Mouse (Mus musculus) forebrain, postnatal 0 days (tissue): ENCODE results near the gene Acsm4. TPM values are rescaled to one million over a fixed set of nuclear protein-coding genes. Genes with fewer than 3 reads are reported as not detected.
"Not testable (repeated sequence)": the region's sequence is repeated elsewhere in the genome, so short reads cannot be mapped to it uniquely, and the experiment has no call there.

Experiments used
- ATAC-seq: fragments of 200-750 bp; cut with Nextera tagmentation; 2 replicates; pipeline ENCODE4 v1.8.0; 2017; ENCODE audit warnings: mild to moderate bottlenecking, moderate library complexity
- DNase-seq: peaks from one replicate; pipeline ENCODE4 v3.0.0-alpha.2; 2015
- H3K27ac ChIP-seq: fragments of 300-500 bp; sonication (generic); 2 replicates; pipeline ENCODE4 v1.5.1; 2014; ENCODE audit warnings: low read depth, mild to moderate bottlenecking, antibody characterized with exemption, low read length, moderate library complexity, mixed read lengths
- H3K27me3 ChIP-seq: fragments of 300-500 bp; sonication (generic); 2 replicates; pipeline ENCODE4 v1.6.1; 2014; ENCODE audit warnings: mild to moderate bottlenecking, low read length, mixed read lengths; ENCODE audit not compliant: insufficient read depth
- H3K36me3 ChIP-seq: fragments of 300-500 bp; sonication (generic); 2 replicates; pipeline ENCODE4 v1.6.1; 2014; ENCODE audit warnings: mild to moderate bottlenecking, moderate library complexity; ENCODE audit not compliant: insufficient read depth
- H3K4me1 ChIP-seq: fragments of 300-500 bp; sonication (generic); 2 replicates; pipeline ENCODE4 v1.6.1; 2014; ENCODE audit warnings: antibody characterized with exemption; ENCODE audit not compliant: insufficient read depth
- H3K4me2 ChIP-seq: fragments of 300-500 bp; sonication (generic); 2 replicates; pipeline ENCODE4 v1.6.1; 2014; ENCODE audit warnings: low read depth, mild to moderate bottlenecking, moderate library complexity
- H3K4me3 ChIP-seq: fragments of 300-500 bp; sonication (generic); 2 replicates; pipeline ENCODE4 v1.5.1; 2014; ENCODE audit warnings: low read depth, low read length, mixed read lengths
- H3K9ac ChIP-seq: fragments of 300-500 bp; sonication (generic); 2 replicates; pipeline ENCODE4 v1.6.1; 2014; ENCODE audit warnings: mild to moderate bottlenecking
- H3K9me3 ChIP-seq: fragments of 300-500 bp; sonication (generic); 2 replicates; pipeline ENCODE4 v1.6.1; 2016; ENCODE audit warnings: low read length
- CTCF ChIP-seq: sonication (generic); IDR thresholded peaks from 2 replicates; pipeline ENCODE4 v1.5.1; 2016; ENCODE audit warnings: antibody characterized with exemption, control low read depth, low read depth
- WGBS: fragments of 180-500 bp; shearing (Covaris S2); extraction: QIAGEN DNeasy Blood & Tissue Kit; methylation state at CpG from one replicate; pipeline ENCODE4 v1.1.7; 2014; 5-methylcytosine and 5-hydroxymethylcytosine counted together
- polyA plus RNA-seq: library from polyadenylated mRNA; unstranded; fragments of >200 nt; fragmentation: Nextera tagmentation; extraction: Ambion mirVana; gene quantifications from 2 replicates; pipeline ENCODE4 v1.2.1, GENCODE M21; 2015
- total RNA-seq: library from RNA; depleted of rRNA; stranded (reverse); fragments of >200 nt; gene quantifications from 2 replicates; pipeline ENCODE4 v1.2.3, GENCODE M21; 2014

Acsm4 gene
- total and polyA plus RNA-seq, 2 experiments from 2014 or later, result not detected

- 86% methylated on average over 2 of the region's 2 CpGs for WGBS
- no peak for DNase-seq
- Histone ChIP-seq H3K9me3 (no peaks in the 10 kb centered on the region), H3K27me3 (no peaks in the 10 kb centered on the region), H3K4me3 (no peak overlapping the region), H3K27ac (no peak overlapping the region), H3K36me3 (no peaks in the 10 kb centered on the region), H3K4me1 (no peaks in the 10 kb centered on the region), H3K4me2 (no peak overlapping the region), H3K9ac (no peak overlapping the region)
- no peak for TF ChIP-seq CTCF
- no peak for ATAC-seq
These were observed 49.1 kb downstream of the Acsm4 start for GRCm38 (mm10) chr7:119738877-119739276.

DNA sequence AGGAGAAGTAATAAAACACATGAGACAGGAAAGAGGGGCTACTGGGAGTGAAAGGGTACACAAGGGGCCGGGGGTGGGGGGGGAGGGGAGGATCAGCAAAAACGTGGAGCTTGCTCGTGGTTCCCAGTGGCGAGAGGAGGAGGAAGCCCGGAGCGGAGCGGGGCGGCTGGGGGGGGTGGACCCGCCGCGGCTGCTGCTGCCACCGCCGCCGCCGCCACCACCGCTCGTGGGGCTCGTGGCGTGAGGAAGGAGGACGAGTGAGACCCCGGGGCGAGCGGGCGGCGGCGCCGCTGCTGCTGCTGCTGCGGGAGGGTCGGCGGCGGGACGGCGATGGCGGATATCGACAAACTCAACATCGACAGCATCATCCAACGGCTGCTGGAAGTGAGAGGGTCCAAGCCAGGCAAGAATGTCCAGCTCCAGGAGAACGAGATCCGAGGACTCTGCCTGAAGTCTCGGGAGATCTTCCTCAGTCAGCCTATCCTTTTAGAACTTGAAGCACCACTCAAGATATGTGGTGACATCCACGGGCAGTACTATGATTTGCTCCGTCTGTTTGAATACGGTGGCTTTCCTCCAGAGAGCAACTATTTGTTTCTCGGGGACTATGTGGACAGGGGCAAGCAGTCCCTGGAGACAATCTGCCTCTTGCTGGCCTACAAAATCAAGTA is 50.1 kb downstream of the Acsm4 start:
- H3K4me2 ChIP-seq, result peak overlapping the region; percentile 42
- H3K27ac ChIP-seq, DNase-seq, H3K27me3 ChIP-seq, H3K9me3 ChIP-seq, H3K36me3 ChIP-seq, H3K4me1 ChIP-seq: not testable (repeated sequence)
- peak; percentile 86 for ATAC-seq
- H3K9ac ChIP-seq, result peak overlapping the region; percentile 33; the same call in 1 of the 2 replicates
- H3K4me3 ChIP-seq, result peak overlapping the region; percentile 35
- 6% methylated on average over 26 of the region's 44 CpGs for WGBS

GRCm38 (mm10) chr7:119744321-119744720 is 54.5 kb downstream of the Acsm4 start:
- no peak for DNase-seq
- no peak overlapping the region for H3K27ac ChIP-seq
- 0 out of 2 replicates have a peak, but pooled peaks have one; percentile 16 for TF ChIP-seq CTCF
- ATAC-seq, result no peak
- 11% methylated on average over 34 of the region's 34 CpGs for WGBS
- no peaks in the 10 kb centered on the region for H3K9me3 ChIP-seq
- no peaks in the 10 kb centered on the region for H3K4me1 ChIP-seq
- H3K27me3 ChIP-seq, result no peaks in the 10 kb centered on the region
- H3K36me3 ChIP-seq, result no peaks in the 10 kb centered on the region
- H3K9ac ChIP-seq, result no peak overlapping the region
- H3K4me3 ChIP-seq, result no peak overlapping the region
- H3K4me2 ChIP-seq, result peak overlapping the region; percentile 13; the same call in 1 of the 2 replicates

DNA sequence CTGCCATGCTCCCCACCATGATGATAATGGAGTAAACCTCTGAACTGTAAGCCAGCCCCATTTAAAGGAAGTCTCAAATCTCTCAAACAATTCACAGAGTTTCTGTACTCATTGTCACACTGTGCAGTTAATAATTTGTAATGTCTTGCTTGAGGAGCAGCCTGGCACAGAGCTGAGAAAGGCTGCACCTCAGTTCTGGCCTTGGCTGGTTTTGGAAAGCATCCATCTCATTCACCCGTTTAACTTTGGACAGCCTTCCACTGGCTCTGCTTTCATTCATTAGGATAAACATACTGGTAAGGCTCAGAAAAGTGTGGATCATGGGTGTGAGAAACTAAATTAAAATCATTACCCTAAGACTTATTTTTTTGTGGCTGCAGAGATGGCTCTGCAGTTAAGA is 56.0 kb downstream of the Acsm4 start:
- WGBS, result 44% methylated on average over 1 of the region's 1 CpGs
- H3K36me3 ChIP-seq, result no peaks in the 10 kb centered on the region
- no peak for ATAC-seq
- H3K9me3 ChIP-seq, result no peaks in the 10 kb centered on the region
- no peak for DNase-seq
- no peaks in the 10 kb centered on the region for H3K27me3 ChIP-seq
- no peak overlapping the region for H3K9ac ChIP-seq
- no peaks in the 10 kb centered on the region for H3K4me1 ChIP-seq
- no peak for TF ChIP-seq CTCF
- H3K27ac ChIP-seq, result no peak overlapping the region
- no peak overlapping the region for H3K4me2 ChIP-seq
- H3K4me3 ChIP-seq, result no peak overlapping the region

DNA sequence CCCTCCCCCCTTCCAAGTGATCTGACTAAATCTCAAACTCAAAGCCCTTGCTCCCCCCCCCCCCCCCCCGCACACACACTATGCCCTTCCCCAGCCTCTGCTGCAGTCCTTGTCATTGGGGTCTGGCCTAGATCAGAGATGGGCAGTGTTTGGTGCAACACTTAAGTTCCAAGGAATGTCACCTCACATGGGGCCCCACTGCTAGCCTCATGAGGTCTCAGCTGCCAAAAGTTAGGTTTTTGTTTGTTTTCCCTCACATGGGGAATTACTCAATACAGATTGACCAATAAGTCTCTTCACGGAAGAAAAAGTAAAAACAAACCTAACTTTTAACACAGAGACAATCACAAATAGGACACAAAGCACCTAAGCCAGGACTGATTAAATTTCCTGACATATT is 58.9 kb downstream of the Acsm4 start:
- ATAC-seq (no peak), DNase-seq (no peak)
- H3K4me1 ChIP-seq, result no peaks in the 10 kb centered on the region
- no peaks in the 10 kb centered on the region for H3K9me3 ChIP-seq
- H3K9ac ChIP-seq, result no peak overlapping the region
- H3K4me3 ChIP-seq, result no peak overlapping the region
- WGBS, result 84% methylated on average over 1 of the region's 2 CpGs
- no peak overlapping the region for H3K4me2 ChIP-seq
- no peaks in the 10 kb centered on the region for H3K36me3 ChIP-seq
- H3K27me3 ChIP-seq, result no peaks in the 10 kb centered on the region
- no peak for TF ChIP-seq CTCF
- H3K27ac ChIP-seq, result no peak overlapping the region

- Histone ChIP-seq H3K4me1 (no peaks in the 10 kb centered on the region), H3K4me3 (no peak overlapping the region), H3K9ac (no peak overlapping the region), H3K27me3 (no peaks in the 10 kb centered on the region), H3K4me2 (no peak overlapping the region), H3K9me3 (no peaks in the 10 kb centered on the region), H3K36me3 (no peaks in the 10 kb centered on the region), H3K27ac (no peak overlapping the region)
- 52% methylated on average over 2 of the region's 2 CpGs for WGBS
- DNase-seq, result no peak
- TF ChIP-seq CTCF, result no peak
- ATAC-seq, result no peak
These were observed 60.1 kb downstream of the Acsm4 start for GRCm38 (mm10) chr7:119749942-119750341.

DNA sequence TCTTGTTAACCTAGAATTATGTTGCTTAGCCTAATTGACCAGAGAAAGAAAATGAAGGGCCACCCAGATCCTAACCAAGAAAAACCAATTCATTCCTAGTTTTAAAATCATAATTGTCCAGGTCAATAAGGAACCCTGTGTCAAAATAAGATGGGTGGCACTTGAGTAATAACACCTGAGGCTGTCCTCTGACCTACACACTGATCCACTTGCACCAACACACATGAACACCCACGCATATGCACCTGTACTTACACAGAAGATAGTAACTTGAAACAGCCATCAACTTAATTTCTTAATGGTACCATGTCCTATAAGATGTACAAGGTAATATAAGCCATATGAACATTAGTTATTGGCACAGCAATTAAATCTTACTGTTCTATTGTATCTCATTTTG is 63.9 kb downstream of the Acsm4 start:
- DNase-seq (no peak), ATAC-seq (no peak)
- H3K4me2 ChIP-seq, result no peak overlapping the region
- H3K9ac ChIP-seq, result no peak overlapping the region
- H3K36me3 ChIP-seq, result no peaks in the 10 kb centered on the region
- TF ChIP-seq CTCF, result no peak
- no peaks in the 10 kb centered on the region for H3K4me1 ChIP-seq
- no peak overlapping the region for H3K27ac ChIP-seq
- no peak overlapping the region for H3K4me3 ChIP-seq
- H3K27me3 ChIP-seq, result no peaks in the 10 kb centered on the region
- no peaks in the 10 kb centered on the region for H3K9me3 ChIP-seq
- WGBS, result 94% methylated on average over 1 of the region's 1 CpGs
